Mouse (Mus musculus) brain, embryonic 14.5 days (tissue): ENCODE results near the gene Arpc2. TPM values are rescaled to one million over a fixed set of nuclear protein-coding genes. Genes with fewer than 3 reads are reported as not detected.

ENCODE experiments used
- DNase-seq: peaks from one replicate; pipeline ENCODE4 v3.0.0-alpha.2; 2011; ENCODE audit warnings: low read depth
- CTCF ChIP-seq: fragments of 200-500 bp; IDR thresholded peaks from 2 replicates; pipeline ENCODE4 v1.5.1; 2012; ENCODE audit warnings: inconsistent platforms, mild to moderate bottlenecking, moderate library complexity, borderline replicate concordance; ENCODE audit not compliant: insufficient read depth, insufficient read length; ENCODE audit errors: extremely low read depth
- POLR2A ChIP-seq: fragments of 200-500 bp; IDR thresholded peaks from 2 replicates; pipeline ENCODE4 v1.6.1; 2012; ENCODE audit warnings: mild to moderate bottlenecking, inconsistent platforms, borderline replicate concordance; ENCODE audit not compliant: poor library complexity, insufficient read depth, insufficient read length, severe bottlenecking; ENCODE audit errors: extremely low read depth
- polyA plus RNA-seq: library from polyadenylated mRNA; depleted of rRNA; stranded (reverse); fragments of >200 nt; gene quantifications from 2 replicates; pipeline ENCODE4 v1.2.3, GENCODE M21; 2012; rRNA removed

Gene Arpc2
- 213 and 224 TPM in 2 replicates for polyA plus RNA-seq

- DNase-seq: peak; percentile 99
- TF ChIP-seq POLR2A (peak; percentile 92), CTCF (no peak)
Measured at GRCm38 (mm10) chr1:74235938-74236589, at the start of gene Arpc2. Gene Arpc2 (plus strand): TSS chr1:74236084.

GRCm38 (mm10) chr1:74190471-74190870 lies 45.4 kb upstream of the Arpc2 start:
- DNase-seq: no peak
- TF ChIP-seq CTCF: no peak
- TF ChIP-seq POLR2A: no peak

- DNase-seq: no peak
- no peak for TF ChIP-seq POLR2A
- TF ChIP-seq CTCF: no peak
Measured at GRCm38 (mm10) chr1:74192711-74193110, 43.2 kb upstream of the Arpc2 start.

- DNase-seq: no peak
- TF ChIP-seq POLR2A (no peak), CTCF (no peak)
Measured at GRCm38 (mm10) chr1:74194445-74194844, 41.4 kb upstream of the Arpc2 start, which contains the start of gene Cxcr1. Gene Cxcr1 (minus strand): TSS chr1:74194631.

GRCm38 (mm10) chr1:74195961-74196360 lies 39.9 kb upstream of the Arpc2 start:
- TF ChIP-seq CTCF: peak; percentile 56
- no peak for TF ChIP-seq POLR2A
- DNase-seq: no peak

GRCm38 (mm10) chr1:74196621-74197419 lies 39.1 kb upstream of the Arpc2 start:
- TF ChIP-seq POLR2A: no peak
- no peak for TF ChIP-seq CTCF
- DNase-seq: no peak

GRCm38 (mm10) chr1:74197726-74198470 lies 38.0 kb upstream of the Arpc2 start:
- DNase-seq: no peak
- TF ChIP-seq POLR2A (no peak), CTCF (no peak)

GRCm38 (mm10) chr1:74199046-74199445 lies 36.8 kb upstream of the Arpc2 start:
- DNase-seq: peak; percentile 43

GRCm38 (mm10) chr1:74201048-74201844 lies 34.6 kb upstream of the Arpc2 start:
- no peak for DNase-seq
- TF ChIP-seq POLR2A: no peak
- no peak for TF ChIP-seq CTCF

More at GRCm38 (mm10) chr1:74199046-74199445, 36.8 kb upstream of the Arpc2 start:
- TF ChIP-seq CTCF (no peak), POLR2A (no peak)

- TF ChIP-seq POLR2A (no peak), CTCF (no peak)
- no peak for DNase-seq
Measured at GRCm38 (mm10) chr1:74203457-74203856, 32.4 kb upstream of the Arpc2 start.
